Mouse (Mus musculus) megakaryocyte, adult 5-6 weeks (primary cell): Measurements from ENCODE around the gene Gm13089. TPM values are rescaled to one million over a fixed set of nuclear protein-coding genes. Genes with fewer than 3 reads are reported as not detected.
"Not testable (repeated sequence)": the region's sequence is repeated elsewhere in the genome, so short reads cannot be mapped to it uniquely, and the experiment has no call there.

ENCODE experiments used
- ATAC-seq: 2 replicates; pipeline ENCODE4 v1.8.0; 2016; ENCODE audit warnings: mild to moderate bottlenecking, inconsistent platforms; ENCODE audit not compliant: poor library complexity, severe bottlenecking
- total RNA-seq, 2 experiments: library from RNA; stranded (forward) in 1 of 2; stranded (reverse) in 1 of 2; fragments of 153-499, 151-499 nt in 1 of 2; fragments of 221-1000, 200-1000 nt in 1 of 2; gene quantifications; 2 replicates each; pipeline versions ENCODE4 v1.2.3 to v1.2.4; 2015 to 2017

Gm13089 gene
- total RNA-seq (2015) (not detected in 2 replicates), total RNA-seq (2017) (not detected in 2 replicates)

DNA sequence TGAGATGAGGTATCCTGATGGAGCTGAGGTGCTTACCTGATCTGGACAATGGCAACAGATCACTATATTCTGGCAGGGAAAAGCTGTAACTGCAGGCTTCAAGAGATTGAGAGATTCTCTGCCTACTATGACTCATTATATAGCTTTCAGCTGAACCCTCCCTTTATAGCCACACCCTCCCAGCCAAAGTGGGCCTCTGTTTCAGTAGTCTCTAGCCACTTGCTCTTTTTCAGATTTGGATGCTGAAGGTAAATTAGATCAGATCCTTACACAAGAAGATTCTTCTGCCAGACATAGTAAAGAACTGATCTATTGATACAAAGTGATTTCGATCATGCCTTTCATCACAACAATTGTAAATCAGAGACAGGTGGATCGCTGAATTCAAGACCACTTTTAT is at the start of gene Gm13089:
Gene Gm13089 (minus strand): TSS at position 101 of the 400 bp plus-strand sequence.
- no peak for ATAC-seq

DNA sequence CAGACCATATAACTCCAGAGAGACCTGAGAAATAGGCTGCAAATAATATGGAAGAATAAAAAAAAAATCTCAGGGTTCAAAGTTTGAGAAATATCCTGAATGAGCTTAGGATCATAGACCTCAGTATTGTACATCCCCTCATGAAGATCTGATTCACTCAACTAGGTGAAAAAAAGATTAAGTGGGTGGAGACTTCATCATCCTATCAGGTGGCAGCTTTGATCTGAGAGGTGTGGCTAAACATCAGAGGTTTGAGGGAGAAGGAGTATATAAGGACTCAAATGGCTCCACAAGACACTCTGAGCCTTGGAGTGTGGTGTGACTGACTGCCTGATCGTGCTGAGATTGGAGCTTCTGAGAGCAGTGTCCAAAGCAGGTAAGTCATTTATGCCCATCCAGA is 16.6 kb upstream of the Gm13089 start, which contains the start of gene Gm13078:
Gene Gm13078 (plus strand): TSS at position 301 of the 400 bp plus-strand sequence.
- ATAC-seq: no peak

DNA sequence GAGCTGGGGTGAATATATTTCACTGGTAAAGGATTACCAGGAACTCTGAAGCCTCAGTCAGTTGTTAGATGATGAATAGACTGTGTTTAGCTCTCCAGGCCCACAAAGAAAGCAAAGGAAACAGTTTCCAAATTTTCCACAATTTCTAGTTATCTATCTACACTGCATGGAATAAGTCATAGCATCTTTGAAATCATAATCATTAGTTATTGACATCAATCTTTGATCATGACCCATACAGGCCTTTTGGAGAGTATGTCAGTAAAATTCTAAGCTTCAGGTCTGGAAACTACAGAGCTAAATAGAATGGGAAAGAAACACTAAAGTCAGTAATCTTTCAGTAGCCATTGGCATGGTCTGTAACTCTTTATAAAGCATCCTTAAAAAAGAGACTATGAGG is 45.4 kb downstream of the Gm13089 start, which contains the start of gene Gm13088:
Gene Gm13088 (minus strand): TSS at position 101 of the 400 bp plus-strand sequence.
- not testable (repeated sequence) for ATAC-seq

Other genes starting within 250 kb of the Gm13089 start
- not detected in 2 replicates for gene Gm13043, start 191.4 kb downstream of the Gm13089 start, total RNA-seq (2015)
- not detected in 2 replicates for gene Gm13043, start 191.4 kb downstream of the Gm13089 start, total RNA-seq (2017)
- gene Gm13040, start 166.8 kb downstream of the Gm13089 start, total RNA-seq (2015): not detected in 2 replicates
- not detected in 2 replicates for gene Gm13040, start 166.8 kb downstream of the Gm13089 start, total RNA-seq (2017)
- gene BC080695, start 151.0 kb downstream of the Gm13089 start, total RNA-seq (2015): not detected in 2 replicates
- gene BC080695, start 151.0 kb downstream of the Gm13089 start, total RNA-seq (2017): not detected in 2 replicates
- gene Gm13057, start 151.0 kb downstream of the Gm13089 start, total RNA-seq (2015): not detected in 2 replicates
- gene Gm13057, start 151.0 kb downstream of the Gm13089 start, total RNA-seq (2017): not detected in 2 replicates
- not detected in 2 replicates for gene Gm13083, start 87.7 kb downstream of the Gm13089 start, total RNA-seq (2015)
- 0.07 TPM in 1 of 2 replicates, not detected in the other for gene Gm13083, start 87.7 kb downstream of the Gm13089 start, total RNA-seq (2017)
- not detected in 2 replicates for gene Gm13088, start 45.5 kb downstream of the Gm13089 start, total RNA-seq (2015)
- not detected in 2 replicates for gene Gm13088, start 45.5 kb downstream of the Gm13089 start, total RNA-seq (2017)
- not detected in 2 replicates for gene Gm13078, start 16.7 kb upstream of the Gm13089 start, total RNA-seq (2015)
- gene Gm13078, start 16.7 kb upstream of the Gm13089 start, total RNA-seq (2017): not detected in 2 replicates
- gene Gm13023, start 86.6 kb upstream of the Gm13089 start, total RNA-seq (2015): not detected in 2 replicates
- gene Gm13023, start 86.6 kb upstream of the Gm13089 start, total RNA-seq (2017): not detected in 2 replicates
- gene Gm13084, start 113.4 kb upstream of the Gm13089 start, total RNA-seq (2015): not detected in 2 replicates
- gene Gm13084, start 113.4 kb upstream of the Gm13089 start, total RNA-seq (2017): not detected in 2 replicates
- not detected in 2 replicates for gene Gm13103, start 143.8 kb upstream of the Gm13089 start, total RNA-seq (2015)
- not detected in 2 replicates for gene Gm13103, start 143.8 kb upstream of the Gm13089 start, total RNA-seq (2017)
- not detected in 2 replicates for gene Pramef6, start 197.7 kb upstream of the Gm13089 start, total RNA-seq (2015)
- gene Pramef6, start 197.7 kb upstream of the Gm13089 start, total RNA-seq (2017): not detected in 2 replicates
- not detected in 2 replicates for gene Pramef25, start 248.3 kb upstream of the Gm13089 start, total RNA-seq (2015)
- not detected in 2 replicates for gene Pramef25, start 248.3 kb upstream of the Gm13089 start, total RNA-seq (2017)